Mouse (Mus musculus) adrenal gland, postnatal 25 days (tissue): Measurements from ENCODE around the gene Scn11a. TPM values are rescaled to one million over a fixed set of nuclear protein-coding genes. Genes with fewer than 3 reads are reported as not detected.

Experiments
- DNase-seq: peaks from one replicate; pipeline ENCODE4 v3.0.0; 2021; ENCODE audit warnings: mixed read lengths
- total RNA-seq: library from RNA; stranded (reverse); gene quantifications from 2 replicates; pipeline ENCODE4 v1.2.3, GENCODE M21; 2021

Gene Scn11a
- total RNA-seq, 1 experiment from 2014 or later: not detected

GRCm38 (mm10) chr9:119795254-119795912 is 29.9 kb downstream of the Scn11a start:
- no peak for DNase-seq

- no peak for DNase-seq
Measured at GRCm38 (mm10) chr9:119794470-119794869, 30.8 kb downstream of the Scn11a start.

DNA sequence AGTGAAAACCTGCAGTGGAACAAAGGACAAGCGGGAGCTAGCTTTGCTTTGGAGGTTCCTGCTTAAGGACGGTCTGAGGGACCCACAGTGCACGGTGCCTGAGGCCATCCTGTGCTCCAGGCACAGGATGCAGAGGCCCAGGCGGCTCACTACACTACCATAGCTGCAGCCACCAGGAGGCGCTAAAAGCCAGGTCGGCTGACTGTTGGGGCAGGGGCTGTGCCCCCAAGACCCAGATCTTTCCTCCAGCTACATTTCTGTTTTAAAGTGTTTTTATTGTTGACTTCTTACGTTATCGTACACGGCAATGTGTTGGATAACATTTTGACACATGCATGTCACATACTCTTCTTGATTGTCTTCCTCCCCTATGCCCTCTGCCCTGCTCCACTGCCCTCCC is 32.8 kb downstream of the Scn11a start:
- no peak for DNase-seq

- DNase-seq: no peak
Measured at GRCm38 (mm10) chr9:119780901-119781300, 44.4 kb downstream of the Scn11a start.

GRCm38 (mm10) chr9:119776661-119777060 is 48.6 kb downstream of the Scn11a start:
- no peak for DNase-seq

- DNase-seq: peak; percentile 17
Measured at GRCm38 (mm10) chr9:119768585-119768984, 56.7 kb downstream of the Scn11a start.

DNA sequence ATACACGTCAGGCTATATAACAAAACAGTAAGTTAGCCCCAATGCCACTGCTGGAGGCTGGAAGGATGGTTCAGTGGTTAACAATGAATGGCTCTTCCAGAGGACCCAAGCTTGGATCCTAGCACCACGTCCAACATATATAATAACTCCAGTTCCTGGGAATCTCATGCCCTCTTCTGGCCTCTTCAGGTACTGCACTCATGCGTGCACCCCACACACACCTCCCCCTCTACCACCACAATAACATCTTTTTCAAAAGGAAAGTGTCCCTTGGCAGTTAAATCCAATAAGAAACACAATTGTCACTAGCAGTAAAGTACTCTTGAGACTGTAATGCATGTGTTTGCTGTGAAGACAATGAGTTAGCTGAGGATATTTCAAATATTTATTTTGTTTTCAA is 65.0 kb downstream of the Scn11a start:
- no peak for DNase-seq

GRCm38 (mm10) chr9:119759457-119759856 is 65.8 kb downstream of the Scn11a start:
- no peak for DNase-seq

DNA sequence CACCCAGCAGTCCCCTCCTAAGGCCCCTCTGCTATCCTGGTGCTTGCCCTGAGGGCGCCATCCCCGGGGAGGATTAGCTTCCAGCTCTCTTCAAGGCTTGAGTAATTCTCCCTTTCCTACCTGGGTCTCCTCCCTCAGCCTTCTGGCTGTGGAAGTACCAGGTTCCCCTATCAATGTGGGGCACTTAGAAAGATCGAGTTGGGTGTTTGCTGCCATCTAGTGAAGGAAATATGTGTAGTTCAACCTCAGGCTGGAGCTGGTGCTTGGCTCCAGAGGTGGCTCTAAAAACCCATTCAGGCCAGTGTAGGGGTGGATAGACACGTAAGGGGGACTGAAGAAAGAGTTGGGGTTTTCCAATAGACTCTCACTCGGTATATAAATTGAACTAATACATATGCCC is 73.7 kb downstream of the Scn11a start:
- no peak for DNase-seq

DNA sequence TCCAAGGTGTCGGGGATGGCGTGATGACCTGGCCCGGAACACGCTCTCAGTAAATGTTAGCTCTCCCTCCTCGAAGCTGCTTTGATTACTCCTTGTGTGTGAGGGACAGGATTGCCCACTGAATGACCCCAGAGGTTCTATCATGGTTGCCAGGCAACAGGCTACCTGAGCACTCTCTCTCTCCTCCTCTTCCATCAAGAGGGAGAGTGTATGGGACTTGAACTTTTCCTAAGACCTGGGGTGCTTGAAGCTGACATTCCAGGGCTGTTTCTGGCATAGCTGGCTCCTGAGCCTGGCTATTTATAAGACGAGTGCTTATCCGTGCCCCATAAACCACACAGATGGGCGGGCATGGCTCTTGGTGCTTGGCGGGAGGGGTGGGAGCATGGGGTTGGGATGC is 76.1 kb downstream of the Scn11a start:
- DNase-seq: no peak

DNA sequence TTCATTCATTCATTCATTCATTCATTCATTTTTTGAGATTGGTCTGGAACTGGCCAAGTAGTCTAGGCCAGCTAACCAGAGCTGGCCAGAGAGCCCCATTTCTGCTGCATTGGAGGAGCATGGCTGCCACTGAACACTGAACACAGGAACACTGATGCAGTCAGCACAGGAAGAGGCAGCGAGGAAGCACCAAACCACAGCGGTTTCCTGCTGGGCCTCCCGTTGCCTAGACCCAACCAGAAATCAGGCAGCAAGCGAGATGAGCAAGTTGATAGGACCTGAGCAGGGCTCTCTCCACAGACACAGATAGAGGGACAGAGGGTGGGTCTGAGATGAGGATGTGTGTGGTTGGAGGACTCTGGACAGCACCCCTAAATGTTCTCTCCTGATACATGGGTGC is 81.4 kb downstream of the Scn11a start:
- no peak for DNase-seq

GRCm38 (mm10) chr9:119743312-119743711 is 81.9 kb downstream of the Scn11a start:
- no peak for DNase-seq

GRCm38 (mm10) chr9:119741101-119741786 is 84.0 kb downstream of the Scn11a start:
- no peak for DNase-seq

DNA sequence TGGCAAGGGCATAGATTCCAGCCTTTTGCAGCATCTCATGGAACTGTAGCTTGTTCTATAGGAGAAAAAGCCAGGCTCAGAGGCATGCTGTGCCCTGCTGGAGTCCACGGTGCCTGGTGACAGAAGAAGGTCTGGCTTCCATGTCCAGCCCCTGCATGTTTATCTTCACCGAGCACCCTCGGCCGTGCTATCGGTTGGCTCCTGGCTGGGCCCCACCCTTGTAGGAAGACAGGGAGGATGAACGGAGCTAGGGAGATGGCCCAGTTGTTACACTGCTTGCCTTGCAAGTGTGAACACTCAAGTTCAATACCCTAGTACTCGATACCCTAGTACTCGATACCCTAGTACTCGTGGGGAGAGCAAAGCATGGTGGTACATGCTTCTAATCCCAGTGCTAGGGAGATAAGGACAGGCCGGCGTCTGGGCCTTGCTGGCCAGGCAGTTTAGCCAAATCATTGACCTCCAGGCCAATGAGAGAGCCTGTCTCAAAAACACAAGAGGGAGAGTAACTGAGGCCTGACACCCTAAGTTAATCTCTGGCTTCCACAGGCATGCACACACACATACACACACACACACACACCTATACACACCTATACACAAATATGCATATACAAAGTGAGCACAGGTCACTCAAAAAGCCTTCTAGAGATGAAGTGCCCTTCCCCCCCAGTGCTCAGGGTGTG is 96.7 kb downstream of the Scn11a start:
- no peak for DNase-seq

DNA sequence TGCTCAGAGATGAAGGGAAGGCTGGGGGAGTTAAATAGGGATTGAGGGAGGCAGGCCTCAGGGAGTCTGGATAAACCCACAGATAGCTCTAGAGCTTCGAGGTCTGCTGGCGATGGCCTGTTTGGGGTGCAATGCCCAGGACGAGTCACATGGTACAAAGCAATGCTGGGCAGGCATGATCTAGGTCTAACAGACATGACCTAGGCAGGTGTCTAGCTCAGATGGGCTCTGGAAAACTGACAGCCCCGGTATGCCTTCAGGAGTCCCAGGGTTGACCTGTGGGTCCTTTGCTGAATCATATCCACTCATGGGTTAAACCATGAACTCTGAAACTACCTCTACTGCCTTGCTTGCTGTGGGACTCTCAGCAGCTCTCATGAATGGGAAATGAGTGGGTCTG is 98.3 kb downstream of the Scn11a start:
- DNase-seq: no peak

DNA sequence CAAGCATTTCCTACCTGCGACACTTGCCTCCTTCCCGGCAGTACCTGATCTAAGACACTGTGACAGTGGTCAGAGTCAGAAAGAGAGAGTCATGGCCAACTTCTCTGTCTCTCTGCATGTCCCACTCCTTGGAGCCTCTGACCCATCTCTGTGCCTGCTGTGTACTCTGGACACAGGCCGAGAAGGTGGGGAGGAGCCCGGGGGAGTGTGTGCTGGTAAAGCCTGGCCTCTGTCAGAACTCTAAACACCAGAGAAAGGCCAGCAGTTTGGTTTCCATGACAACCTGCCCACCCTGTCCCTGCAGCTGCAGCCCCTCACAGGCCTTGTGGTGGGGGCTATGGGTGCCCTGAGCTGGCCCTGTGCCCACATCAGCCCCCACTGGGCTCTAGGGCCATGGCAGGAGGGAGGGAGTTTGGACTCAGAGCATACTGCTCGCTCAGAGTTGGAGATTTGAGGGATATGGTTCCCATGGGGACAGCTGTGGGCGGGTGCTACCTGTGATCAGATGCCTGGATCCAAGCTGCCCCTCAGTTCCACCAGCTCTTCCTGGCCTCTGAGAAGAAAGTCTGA is 99.9 kb downstream of the Scn11a start:
- no peak for DNase-seq

DNA sequence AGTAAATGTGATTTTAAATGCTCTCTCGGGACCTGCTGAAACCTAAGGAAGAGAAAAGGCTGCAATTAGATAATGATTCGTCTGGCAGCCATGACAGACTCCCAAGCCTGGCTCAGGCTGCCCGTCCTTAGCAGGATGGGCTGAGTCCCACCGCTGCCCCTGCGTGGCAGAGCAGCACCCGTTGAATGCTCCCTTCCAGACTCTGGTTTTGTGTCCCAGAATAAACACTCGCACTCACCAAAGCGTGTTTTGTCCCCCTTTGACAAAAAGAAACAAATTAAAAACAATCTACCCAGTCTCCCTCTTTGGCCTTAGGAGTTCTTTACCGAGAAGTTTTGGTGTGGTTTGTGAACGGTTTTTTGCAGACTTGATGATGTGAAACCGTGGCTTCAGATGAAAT is 106.0 kb downstream of the Scn11a start, which contains the start of gene Scn10a:
TSS of gene Scn10a (minus strand) at position 101 of the 400 bp plus-strand sequence.
- no peak for DNase-seq

DNA sequence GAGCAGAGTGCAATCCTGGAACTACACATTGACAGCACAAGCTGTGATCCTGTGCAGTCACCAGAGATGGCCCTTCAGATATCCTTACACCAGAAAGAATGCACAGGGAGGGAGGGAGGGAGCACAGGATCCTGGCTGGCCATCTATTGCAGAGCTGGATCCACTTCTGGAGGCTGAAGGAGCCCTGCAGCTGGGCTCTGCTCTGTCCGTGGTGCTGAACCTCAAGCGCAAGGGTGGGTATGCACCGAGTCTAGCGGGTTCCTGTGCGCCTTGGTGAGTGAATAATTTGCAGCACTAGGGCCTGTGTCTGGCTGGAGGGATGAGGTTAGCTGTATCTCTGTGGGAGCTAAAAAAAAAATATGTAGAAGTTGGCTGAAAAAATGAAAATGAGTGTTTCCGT is 118.6 kb downstream of the Scn11a start:
- peak; percentile 75 for DNase-seq

Other genes starting within 250 kb of the Scn11a start
- 0.06 TPM in 1 of 2 replicates, not detected in the other for gene Scn5a, start 246.4 kb downstream of the Scn11a start, total RNA-seq
- gene Scn10a, start 106.1 kb downstream of the Scn11a start, total RNA-seq: not detected in 2 replicates
- 55.2 and 59.1 TPM in 2 replicates for gene Wdr48, start 69.4 kb upstream of the Scn11a start, total RNA-seq
- gene Gorasp1, start 112.1 kb upstream of the Scn11a start, total RNA-seq: 16.5 and 33.1 TPM in 2 replicates
- gene Ttc21a, start 112.2 kb upstream of the Scn11a start, total RNA-seq: 0.15 TPM in 1 of 2 replicates, not detected in the other
- 12.5 and 13.0 TPM in 2 replicates for gene Csrnp1, start 159.2 kb upstream of the Scn11a start, total RNA-seq
- gene Xirp1, start 198.1 kb upstream of the Scn11a start, total RNA-seq: 0.12 TPM in 1 of 2 replicates, not detected in the other
- 4.3 and 5.9 TPM in 2 replicates for gene Cx3cr1, start 244.4 kb upstream of the Scn11a start, total RNA-seq